Mouse (Mus musculus) liver, postnatal 0 days (tissue): Measurements from ENCODE around the gene Palld. TPM values are rescaled to one million over a fixed set of nuclear protein-coding genes. Genes with fewer than 3 reads are reported as not detected.
A peak's percentile ranks its signal among the peaks of the same experiment; 100 is the strongest.

ENCODE experiments used
- ATAC-seq: fragments of 200-750 bp; cut with Nextera tagmentation; 2 replicates; pipeline ENCODE4 v1.8.0; 2017; ENCODE audit warnings: mild to moderate bottlenecking, moderate library complexity
- DNase-seq: peaks from one replicate; pipeline ENCODE4 v3.0.0-alpha.2; 2016
- H3K27ac ChIP-seq: fragments of 300-500 bp; sonication (generic); 2 replicates; pipeline ENCODE4 v1.5.1; 2014; ENCODE audit warnings: antibody characterized with exemption, moderate library complexity, mild to moderate bottlenecking, low read depth
- H3K27me3 ChIP-seq: fragments of 300-500 bp; sonication (generic); 2 replicates; pipeline ENCODE4 v1.6.1; 2014; ENCODE audit warnings: low read length, control low read depth, mixed read lengths; ENCODE audit not compliant: insufficient read depth
- H3K36me3 ChIP-seq: fragments of 300-500 bp; sonication (generic); replicated peaks from 2 replicates; pipeline ENCODE4 v1.6.1; 2014; ENCODE audit warnings: mild to moderate bottlenecking, control low read depth, low read length, moderate library complexity, mixed read lengths; ENCODE audit not compliant: insufficient read depth
- H3K4me1 ChIP-seq: fragments of 300-500 bp; sonication (generic); 2 replicates; pipeline ENCODE4 v1.6.1; 2014; ENCODE audit warnings: antibody characterized with exemption, mild to moderate bottlenecking, control low read depth; ENCODE audit not compliant: insufficient read depth
- H3K4me2 ChIP-seq: fragments of 300-500 bp; sonication (generic); 2 replicates; pipeline ENCODE4 v1.6.1; 2014; ENCODE audit warnings: low read depth, mild to moderate bottlenecking, low read length, moderate library complexity, mixed read lengths
- H3K4me3 ChIP-seq: fragments of 300-500 bp; sonication (generic); 2 replicates; pipeline ENCODE4 v1.5.1; 2014; ENCODE audit warnings: low read depth, low read length
- H3K9ac ChIP-seq: fragments of 300-500 bp; sonication (generic); replicated peaks from 2 replicates; pipeline ENCODE4 v1.6.1; 2014; ENCODE audit warnings: mild to moderate bottlenecking, moderate library complexity
- H3K9me3 ChIP-seq: fragments of 300-500 bp; sonication (generic); 2 replicates; pipeline ENCODE4 v1.6.1; 2016; ENCODE audit warnings: mild to moderate bottlenecking, control low read depth, low read length, mixed read lengths
- CTCF ChIP-seq: sonication (generic); IDR thresholded peaks from 2 replicates; pipeline ENCODE4 v1.5.1; 2016; ENCODE audit warnings: antibody characterized with exemption, low read depth
- EP300 ChIP-seq: IDR thresholded peaks from 2 replicates; pipeline ENCODE4 v1.6.1; 2016; ENCODE audit warnings: antibody characterized with exemption, low read depth, mild to moderate bottlenecking
- WGBS: fragments of 180-500 bp; shearing (Covaris S2); extraction: QIAGEN DNeasy Blood & Tissue Kit; methylation state at CpG from one replicate; pipeline ENCODE4 v1.1.7; 2014; ENCODE audit not compliant: insufficient replicate concordance; 5-methylcytosine and 5-hydroxymethylcytosine counted together
- polyA plus RNA-seq: library from polyadenylated mRNA; unstranded; fragments of >200 nt; fragmentation: Nextera tagmentation; extraction: Ambion mirVana; gene quantifications from 2 replicates; pipeline ENCODE4 v1.2.1, GENCODE M21; 2015

Palld gene
- polyA plus RNA-seq, 1 experiment from 2014 or later, result 11.7 TPM

GRCm38 (mm10) chr8:61714293-61714831 lies 188.1 kb downstream of the Palld start:
- DNase-seq, result no peak
- Histone ChIP-seq H3K4me1 (peaks cover 4% of the 10 kb centered on the region; the same call in 1 of the 2 replicates), H3K27ac (no peak overlapping the region), H3K36me3 (no peaks in the 10 kb centered on the region), H3K4me2 (no peak overlapping the region), H3K4me3 (no peak overlapping the region), H3K9me3 (no peaks in the 10 kb centered on the region), H3K9ac (no peak overlapping the region), H3K27me3 (no peaks in the 10 kb centered on the region)
- ATAC-seq, result no peak
- TF ChIP-seq EP300, result no peak
- TF ChIP-seq CTCF, result no peak
- 23% methylated on average over 6 of the region's 6 CpGs for WGBS

DNA sequence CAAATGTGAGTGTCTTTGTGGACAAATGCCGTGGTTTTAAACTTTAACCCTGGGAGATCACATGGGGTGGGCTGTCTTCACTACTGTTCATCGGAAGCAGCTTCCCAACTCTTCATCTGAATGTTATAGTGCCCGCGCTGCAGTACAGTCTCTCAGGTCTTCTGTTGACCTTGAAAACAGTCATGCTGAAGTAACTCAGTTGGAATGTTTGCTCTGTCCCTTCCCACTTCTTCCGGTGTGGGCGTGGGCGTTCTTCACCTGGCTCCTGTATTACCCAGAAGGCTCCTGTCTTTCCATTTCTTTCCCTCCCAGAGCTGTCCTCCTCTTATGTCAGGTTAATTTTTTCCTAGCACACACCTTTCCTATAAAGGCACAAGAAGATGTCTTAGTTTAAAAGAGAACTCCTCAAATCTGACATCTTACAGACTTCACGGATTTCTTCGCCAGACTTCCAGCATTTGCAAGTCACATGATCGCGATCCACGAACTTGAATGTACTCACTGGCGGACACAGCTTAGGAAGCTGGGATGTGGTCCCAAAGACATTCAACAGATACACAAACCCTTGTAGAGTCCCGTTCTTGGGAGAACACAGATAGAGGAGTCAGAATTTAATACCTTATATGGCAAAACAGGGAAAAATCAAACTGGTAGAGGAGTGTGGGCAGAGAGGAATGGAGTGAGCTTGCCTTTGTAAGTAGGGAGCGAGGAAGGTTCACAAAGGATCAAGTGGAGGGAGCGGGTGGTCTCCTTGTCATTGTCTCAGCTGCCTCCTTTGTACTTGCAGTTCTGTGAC lies 189.1 kb downstream of the Palld start:
- no peak for ATAC-seq
- 0 out of 2 replicates have a peak overlapping the region, but pooled peaks have one; percentile 28 for H3K4me2 ChIP-seq
- no peak for DNase-seq
- H3K9ac ChIP-seq, result no peak overlapping the region
- H3K36me3 ChIP-seq, result no peaks in the 10 kb centered on the region
- no peaks in the 10 kb centered on the region for H3K9me3 ChIP-seq
- H3K4me1 ChIP-seq, result peaks cover 4% of the 10 kb centered on the region; the same call in 1 of the 2 replicates
- 77% methylated on average over 16 of the region's 16 CpGs for WGBS
- H3K27ac ChIP-seq, result no peak overlapping the region
- no peak overlapping the region for H3K4me3 ChIP-seq
- TF ChIP-seq EP300, result no peak
- TF ChIP-seq CTCF, result no peak
- H3K27me3 ChIP-seq, result no peaks in the 10 kb centered on the region

DNA sequence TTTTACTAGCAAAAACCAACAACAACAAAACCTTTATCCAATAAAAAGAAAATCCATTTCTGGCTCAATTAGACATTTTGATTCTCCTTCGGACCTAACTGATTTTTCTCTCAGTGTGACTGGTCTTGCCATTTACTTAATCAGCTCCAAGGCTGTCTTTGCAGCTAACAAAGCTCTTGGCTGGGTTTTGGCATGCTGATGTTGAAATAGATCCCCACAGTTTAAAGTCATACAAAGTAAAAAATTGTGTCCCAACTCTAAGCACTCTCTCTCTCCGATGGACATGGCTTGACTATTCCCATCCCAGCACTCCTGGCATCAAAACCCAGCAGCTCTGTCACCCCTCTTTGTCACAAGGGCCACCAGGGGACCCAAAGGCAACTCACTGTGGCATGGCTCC lies 190.1 kb downstream of the Palld start:
- Histone ChIP-seq H3K9ac (no peak overlapping the region), H3K9me3 (no peaks in the 10 kb centered on the region), H3K36me3 (no peaks in the 10 kb centered on the region), H3K27me3 (no peaks in the 10 kb centered on the region), H3K27ac (no peak overlapping the region), H3K4me3 (no peak overlapping the region), H3K4me1 (peaks cover 4% of the 10 kb centered on the region; the same call in 1 of the 2 replicates), H3K4me2 (no peak overlapping the region)
- 79% methylated on average over 2 of the region's 2 CpGs for WGBS
- no peak for TF ChIP-seq CTCF
- TF ChIP-seq EP300, result no peak
- no peak for ATAC-seq
- no peak for DNase-seq

DNA sequence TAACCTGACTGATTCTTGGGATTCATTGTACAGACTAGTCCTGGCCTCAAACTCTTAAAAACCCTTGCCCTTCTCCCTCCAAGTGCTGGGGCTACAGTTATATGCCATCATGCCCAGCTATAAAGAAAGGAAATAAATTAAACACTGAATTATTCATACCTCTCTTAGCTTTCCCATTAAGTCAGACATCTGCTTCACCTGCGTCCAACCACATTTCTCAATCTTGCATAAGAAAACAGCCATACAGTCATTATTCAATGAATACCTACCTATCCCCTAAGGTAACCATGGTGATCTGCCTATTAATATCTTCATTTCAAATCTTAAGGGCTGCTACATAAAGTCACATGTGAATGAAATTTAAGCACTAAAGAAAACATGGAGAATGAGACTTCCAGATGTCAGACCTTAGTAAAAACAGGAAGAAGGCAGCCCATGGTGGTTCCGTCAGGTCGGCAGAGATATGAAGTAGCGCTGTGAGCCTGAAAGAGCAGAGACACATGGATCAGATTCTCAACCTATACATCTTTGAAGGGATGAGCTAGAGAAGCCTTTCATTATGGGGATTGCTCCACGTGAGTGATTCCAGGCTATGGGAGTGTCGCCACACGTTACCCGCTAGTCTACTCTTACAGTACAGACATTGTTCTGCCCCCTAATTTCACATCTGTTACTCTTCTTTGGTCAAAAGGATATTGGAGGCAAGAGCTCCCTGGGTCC lies 193.7 kb downstream of the Palld start:
- no peak for DNase-seq
- no peak for ATAC-seq
- Histone ChIP-seq H3K36me3 (no peaks in the 10 kb centered on the region), H3K4me2 (no peak overlapping the region), H3K27ac (no peak overlapping the region), H3K27me3 (no peaks in the 10 kb centered on the region), H3K4me3 (no peak overlapping the region), H3K4me1 (no peaks in the 10 kb centered on the region), H3K9ac (no peak overlapping the region), H3K9me3 (no peaks in the 10 kb centered on the region)
- no peak for TF ChIP-seq CTCF
- TF ChIP-seq EP300, result no peak
- WGBS, result 70% methylated on average over 8 of the region's 8 CpGs

GRCm38 (mm10) chr8:61705491-61705890 lies 197.0 kb downstream of the Palld start:
- Histone ChIP-seq H3K36me3 (no peaks in the 10 kb centered on the region), H3K4me1 (no peaks in the 10 kb centered on the region), H3K27ac (no peak overlapping the region), H3K27me3 (no peaks in the 10 kb centered on the region), H3K4me2 (no peak overlapping the region), H3K9ac (no peak overlapping the region), H3K4me3 (no peak overlapping the region), H3K9me3 (no peaks in the 10 kb centered on the region)
- TF ChIP-seq EP300, result no peak
- whole genome bisulfite sequencing, result 74% methylated on average over 3 of the region's 3 CpGs
- DNase-seq, result no peak
- no peak for ATAC-seq

DNA sequence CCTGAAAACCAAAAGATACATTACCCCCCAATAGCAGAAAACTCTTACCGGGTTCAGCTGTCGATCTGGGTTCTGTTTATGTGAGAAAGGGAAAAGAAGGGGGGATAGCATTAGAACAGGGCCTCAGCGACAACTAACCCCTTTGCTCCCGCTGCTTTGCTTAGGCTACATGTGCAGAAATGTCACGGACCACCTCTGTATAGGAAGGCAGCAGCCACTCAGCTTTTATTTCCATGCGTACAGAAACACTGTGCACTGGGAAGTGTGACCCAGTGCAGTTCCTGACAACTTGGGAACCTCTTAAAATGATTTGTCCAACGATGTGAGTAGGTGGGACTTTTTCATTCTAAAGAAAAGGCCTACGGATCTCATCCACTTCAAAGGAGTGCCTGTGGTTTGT lies 200.4 kb downstream of the Palld start:
- no peaks in the 10 kb centered on the region for H3K9me3 ChIP-seq
- DNase-seq, result no peak
- H3K9ac ChIP-seq, result no peak overlapping the region
- no peak overlapping the region for H3K27ac ChIP-seq
- no peak overlapping the region for H3K4me3 ChIP-seq
- H3K4me2 ChIP-seq, result no peak overlapping the region
- no peak for ATAC-seq
- H3K4me1 ChIP-seq, result no peaks in the 10 kb centered on the region
- no peaks in the 10 kb centered on the region for H3K27me3 ChIP-seq
- H3K36me3 ChIP-seq, result no peaks in the 10 kb centered on the region
- TF ChIP-seq EP300 (no peak), CTCF (no peak)
- WGBS, result 80% methylated on average over 8 of the region's 8 CpGs
